23 mouse cellular contexts compared by ENCODE assay signal in the genomic region with DNA sequence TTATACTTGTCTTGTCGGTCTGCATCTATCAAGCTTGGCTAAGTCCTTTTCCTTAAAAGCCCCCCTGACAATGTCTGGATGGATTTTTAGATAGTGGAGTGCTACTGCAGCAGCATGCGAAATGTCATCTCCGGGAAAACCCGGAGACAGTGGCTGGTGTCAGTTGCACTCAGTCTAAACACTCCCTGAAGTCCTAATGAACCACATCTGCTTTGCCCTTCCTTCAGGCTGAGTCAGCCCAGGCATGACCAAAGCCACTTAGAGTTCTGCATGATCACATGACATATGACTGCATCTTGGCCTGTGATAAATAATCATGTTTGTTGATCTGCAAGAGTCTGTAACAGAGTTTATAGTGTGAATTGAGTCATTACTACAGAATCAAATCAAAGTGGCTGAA.
"Had no signal": no experiment of that assay in that cellular context is flagged by ENCODE, and none has a peak within 500 bp of the region (broad histone marks: within the 10 kb centered on the region; RNA-seq: fewer than 3 reads in every experiment).

No protein-coding gene starts in this region.

- H3K4me1 ChIP-seq: liver, embryonic 13.5 days; megakaryocyte, embryonic 14.5 days; neural tube, embryonic 13.5 days had no signal

- H3K4me2 ChIP-seq: liver, embryonic 13.5 days; lung, embryonic 14.5 days; midbrain, embryonic 13.5 days; neural tube, embryonic 13.5 days had no signal

- H3K36me3 ChIP-seq: liver, embryonic 13.5 days; midbrain, embryonic 10.5 days; midbrain, embryonic 13.5 days; neural tube, embryonic 13.5 days had no signal

- ATAC-seq: intestine, postnatal 0 days; lung, postnatal 0 days; midbrain, embryonic 13.5 days; midbrain, embryonic 16.5 days had no signal

- DNase-seq: kidney, adult 8-10 months; kidney, postnatal 10 days; kidney, postnatal 36 days; layer of hippocampus, postnatal 36 days; liver, embryonic 13.5 days; lung, embryonic 14.5 days; lung, postnatal 36 days; right cerebral cortex, adult 18-20 months; right cerebral cortex, postnatal 14 days; right cerebral cortex, postnatal 4 days; thymus, adult 2 months; thymus, postnatal 14 days; thymus, postnatal 4 days had no signal

- H3K27me3 ChIP-seq: liver, embryonic 13.5 days; megakaryocyte, embryonic 14.5 days; midbrain, embryonic 13.5 days; neural tube, embryonic 13.5 days had no signal

- H3K4me3 ChIP-seq: left cerebral cortex, adult 2 months; liver, embryonic 13.5 days; megakaryocyte, embryonic 14.5 days; midbrain, embryonic 10.5 days; midbrain, embryonic 13.5 days; myocyte; neural tube, embryonic 13.5 days had no signal

- H3K27ac ChIP-seq: left cerebral cortex, adult 2 months; liver, embryonic 13.5 days; midbrain, embryonic 10.5 days; midbrain, embryonic 13.5 days; neural tube, embryonic 13.5 days; stomach, postnatal 0 days had no signal

- H3K9me3 ChIP-seq: liver, embryonic 13.5 days; midbrain, embryonic 10.5 days; midbrain, embryonic 13.5 days; neural tube, embryonic 13.5 days had no signal

- H3K9ac ChIP-seq: liver, embryonic 13.5 days; lung, embryonic 14.5 days; midbrain, embryonic 13.5 days; neural tube, embryonic 13.5 days had no signal
